Mouse (Mus musculus): ENCODE measurements around the gene Gas7. TPM values are rescaled to one million over a fixed set of nuclear protein-coding genes. Genes with fewer than 3 reads are reported as not detected.

Gas7 gene
- polyA plus RNA-seq, 1 experiment from 2014 or later: 3.5 TPM

- ATAC-seq (ENCODE audit: low FRiP score, low read depth): no peak
- H3K36me3 ChIP-seq: no peaks in the 10 kb centered on the region
- no peaks in the 10 kb centered on the region for H3K9me3 ChIP-seq
- H3K4me2 ChIP-seq (replicated peaks): no peak overlapping the region
- 68% methylated on average over 3 of the region's 3 CpGs for WGBS
- H3K9ac ChIP-seq (replicated peaks): no peak overlapping the region
- H3K27ac ChIP-seq (replicated peaks): no peak overlapping the region
- H3K27me3 ChIP-seq: no peaks in the 10 kb centered on the region
- no peak overlapping the region for H3K4me3 ChIP-seq
- H3K4me1 ChIP-seq: no peaks in the 10 kb centered on the region
Observed at GRCm38 (mm10) chr11:67586231-67586994, 131.2 kb downstream of the Gas7 start.

- Histone ChIP-seq H3K27me3 (no peaks in the 10 kb centered on the region), H3K4me2 (replicated peaks) (no peak overlapping the region), H3K36me3 (no peaks in the 10 kb centered on the region), H3K27ac (replicated peaks) (no peak overlapping the region), H3K4me3 (no peak overlapping the region), H3K4me1 (no peaks in the 10 kb centered on the region), H3K9me3 (no peaks in the 10 kb centered on the region), H3K9ac (replicated peaks) (no peak overlapping the region)
- ATAC-seq (ENCODE audit: low FRiP score, low read depth): no peak
- WGBS: 88% methylated on average over 8 of the region's 8 CpGs
Observed at GRCm38 (mm10) chr11:67588196-67588827, 133.1 kb downstream of the Gas7 start.

- no peak for ATAC-seq (ENCODE audit: low FRiP score, low read depth)
- Histone ChIP-seq H3K4me3 (no peak overlapping the region), H3K27me3 (no peaks in the 10 kb centered on the region), H3K9ac (replicated peaks) (no peak overlapping the region), H3K9me3 (no peaks in the 10 kb centered on the region), H3K4me2 (replicated peaks) (no peak overlapping the region), H3K36me3 (no peaks in the 10 kb centered on the region), H3K4me1 (no peaks in the 10 kb centered on the region), H3K27ac (replicated peaks) (no peak overlapping the region)
- WGBS: 78% methylated on average over 9 of the region's 9 CpGs
Observed at GRCm38 (mm10) chr11:67588828-67589314, 133.6 kb downstream of the Gas7 start.

- no peaks in the 10 kb centered on the region for H3K9me3 ChIP-seq
- H3K4me3 ChIP-seq: no peak overlapping the region
- 60% methylated on average over 6 of the region's 6 CpGs for WGBS
- no peak for ATAC-seq (ENCODE audit: low FRiP score, low read depth)
- H3K4me1 ChIP-seq: peaks cover 15% of the 10 kb centered on the region; the same call in 1 of the 2 replicates
- H3K36me3 ChIP-seq: no peaks in the 10 kb centered on the region
- H3K9ac ChIP-seq (replicated peaks): no peak overlapping the region
- no peaks in the 10 kb centered on the region; the same call in 1 of the 2 replicates for H3K27me3 ChIP-seq
- no peak overlapping the region for H3K27ac ChIP-seq (replicated peaks)
- no peak overlapping the region for H3K4me2 ChIP-seq (replicated peaks)
Observed at GRCm38 (mm10) chr11:67596233-67596632, 141.0 kb downstream of the Gas7 start.

GRCm38 (mm10) chr11:67596856-67597255 is 141.6 kb downstream of the Gas7 start:
- H3K9me3 ChIP-seq: no peaks in the 10 kb centered on the region
- no peak for ATAC-seq (ENCODE audit: low FRiP score, low read depth)
- H3K4me1 ChIP-seq: peaks cover 17% of the 10 kb centered on the region; the same call in 1 of the 2 replicates
- H3K4me3 ChIP-seq: no peak overlapping the region
- no peaks in the 10 kb centered on the region; the same call in 1 of the 2 replicates for H3K27me3 ChIP-seq
- H3K4me2 ChIP-seq (replicated peaks): no peak overlapping the region
- WGBS: 85% methylated on average over 6 of the region's 6 CpGs
- H3K36me3 ChIP-seq: no peaks in the 10 kb centered on the region
- no peak overlapping the region for H3K9ac ChIP-seq (replicated peaks)
- H3K27ac ChIP-seq (replicated peaks): no peak overlapping the region

GRCm38 (mm10) chr11:67597388-67597787 is 142.2 kb downstream of the Gas7 start:
- WGBS: 92% methylated on average over 7 of the region's 7 CpGs
- Histone ChIP-seq H3K9me3 (no peaks in the 10 kb centered on the region), H3K27me3 (no peaks in the 10 kb centered on the region; the same call in 1 of the 2 replicates), H3K4me2 (replicated peaks) (no peak overlapping the region), H3K4me1 (peaks cover 20% of the 10 kb centered on the region; the same call in 1 of the 2 replicates), H3K9ac (replicated peaks) (no peak overlapping the region), H3K36me3 (no peaks in the 10 kb centered on the region), H3K27ac (replicated peaks) (no peak overlapping the region), H3K4me3 (no peak overlapping the region)
- no peak for ATAC-seq (ENCODE audit: low FRiP score, low read depth)

GRCm38 (mm10) chr11:67599141-67599540 is 143.9 kb downstream of the Gas7 start:
- Histone ChIP-seq H3K9me3 (no peaks in the 10 kb centered on the region), H3K27me3 (no peaks in the 10 kb centered on the region; the same call in 1 of the 2 replicates), H3K27ac (replicated peaks) (no peak overlapping the region), H3K9ac (replicated peaks) (no peak overlapping the region), H3K4me2 (replicated peaks) (no peak overlapping the region), H3K36me3 (no peaks in the 10 kb centered on the region), H3K4me3 (no peak overlapping the region), H3K4me1 (peaks cover 30% of the 10 kb centered on the region)
- WGBS: 52% methylated on average over 1 of the region's 1 CpGs
- no peak for ATAC-seq (ENCODE audit: low FRiP score, low read depth)

- Histone ChIP-seq H3K4me2 (replicated peaks) (no peak overlapping the region), H3K9me3 (no peaks in the 10 kb centered on the region), H3K9ac (replicated peaks) (no peak overlapping the region), H3K4me1 (peaks cover 30% of the 10 kb centered on the region), H3K36me3 (no peaks in the 10 kb centered on the region), H3K27ac (replicated peaks) (no peak overlapping the region), H3K4me3 (no peak overlapping the region), H3K27me3 (no peaks in the 10 kb centered on the region; the same call in 1 of the 2 replicates)
- WGBS: 83% methylated on average over 8 of the region's 8 CpGs
- ATAC-seq (ENCODE audit: low FRiP score, low read depth): no peak
Observed at GRCm38 (mm10) chr11:67600710-67601430, 145.6 kb downstream of the Gas7 start.

- no peak overlapping the region for H3K4me3 ChIP-seq
- H3K27me3 ChIP-seq: no peaks in the 10 kb centered on the region; the same call in 1 of the 2 replicates
- H3K4me1 ChIP-seq: peaks cover 20% of the 10 kb centered on the region
- no peaks in the 10 kb centered on the region for H3K36me3 ChIP-seq
- no peak overlapping the region for H3K9ac ChIP-seq (replicated peaks)
- no peaks in the 10 kb centered on the region for H3K9me3 ChIP-seq
- H3K27ac ChIP-seq (replicated peaks): peak overlapping the region; percentile 35; the same call in 1 of the 2 replicates
- ATAC-seq (ENCODE audit: low FRiP score, low read depth): peak; percentile 60; the same call in 1 of the 2 replicates
- WGBS: 31% methylated on average over 12 of the region's 12 CpGs
- H3K4me2 ChIP-seq (replicated peaks): no peak overlapping the region
Observed at GRCm38 (mm10) chr11:67602711-67603369, 147.6 kb downstream of the Gas7 start.

GRCm38 (mm10) chr11:67604481-67604880 is 149.2 kb downstream of the Gas7 start:
- Histone ChIP-seq H3K9ac (replicated peaks) (no peak overlapping the region), H3K36me3 (no peaks in the 10 kb centered on the region), H3K4me2 (replicated peaks) (no peak overlapping the region), H3K4me3 (no peak overlapping the region), H3K27me3 (no peaks in the 10 kb centered on the region; the same call in 1 of the 2 replicates), H3K9me3 (no peaks in the 10 kb centered on the region), H3K4me1 (peaks cover 15% of the 10 kb centered on the region), H3K27ac (replicated peaks) (no peak overlapping the region)
- WGBS: 73% methylated on average over 2 of the region's 2 CpGs
- no peak for ATAC-seq (ENCODE audit: low FRiP score, low read depth)

- no peak overlapping the region for H3K4me2 ChIP-seq (replicated peaks)
- no peaks in the 10 kb centered on the region for H3K27me3 ChIP-seq
- no peak for ATAC-seq (ENCODE audit: low FRiP score, low read depth)
- H3K27ac ChIP-seq (replicated peaks): no peak overlapping the region
- no peaks in the 10 kb centered on the region for H3K36me3 ChIP-seq
- H3K4me1 ChIP-seq: 0 out of 2 replicates have a peak, but pooled peaks cover 2% of the 10 kb centered on the region
- no peak overlapping the region for H3K9ac ChIP-seq (replicated peaks)
- no peaks in the 10 kb centered on the region for H3K9me3 ChIP-seq
- WGBS: 82% methylated on average over 10 of the region's 10 CpGs
- no peak overlapping the region for H3K4me3 ChIP-seq
Observed at GRCm38 (mm10) chr11:67608114-67608683, 153.0 kb downstream of the Gas7 start.
